Mouse (Mus musculus) embryonic facial prominence, embryonic 14.5 days (tissue): ENCODE measurements at regions not wholly inside any gene's neighbourhood (a gene's known extent, or its start where the extent isn't known, plus 50 kb on each side); places are given as distances from the start of the nearest gene placed in this dataset.

ENCODE experiments used
- ATAC-seq: fragments of 200-750 bp; cut with Nextera tagmentation; 2 replicates; pipeline ENCODE4 v1.8.0; 2017; ENCODE audit warnings: low read depth, moderate number of reproducible peaks, moderate TSS enrichment
- DNase-seq: peaks from one replicate; pipeline ENCODE4 v3.0.0-alpha.2; 2015; ENCODE audit warnings: low spot score
- H3K27ac ChIP-seq: fragments of 300-500 bp; sonication (generic); replicated peaks from 2 replicates; pipeline ENCODE4 v1.5.1; 2014; ENCODE audit warnings: low read depth, mild to moderate bottlenecking, low read length, moderate library complexity
- H3K27me3 ChIP-seq: fragments of 300-500 bp; sonication (generic); replicated peaks from 2 replicates; pipeline ENCODE4 v1.6.1; 2014; ENCODE audit warnings: low read length; ENCODE audit not compliant: control insufficient read depth, insufficient read depth
- H3K36me3 ChIP-seq: fragments of 300-500 bp; sonication (generic); 2 replicates; pipeline ENCODE4 v1.6.1; 2014; ENCODE audit warnings: low read length, mixed read lengths; ENCODE audit not compliant: control insufficient read depth, insufficient read depth
- H3K4me1 ChIP-seq: fragments of 300-500 bp; sonication (generic); 2 replicates; pipeline ENCODE4 v1.6.1; 2014; ENCODE audit warnings: antibody characterized with exemption, low read length; ENCODE audit not compliant: control insufficient read depth, insufficient read depth
- H3K4me2 ChIP-seq: fragments of 300-500 bp; sonication (generic); 2 replicates; pipeline ENCODE4 v1.6.1; 2014; ENCODE audit warnings: low read depth, mild to moderate bottlenecking, low read length, moderate library complexity, mixed read lengths
- H3K4me3 ChIP-seq: fragments of 300-500 bp; sonication (generic); 2 replicates; pipeline ENCODE4 v1.5.1; 2014; ENCODE audit warnings: low read depth, mild to moderate bottlenecking, low read length
- H3K9ac ChIP-seq: fragments of 300-500 bp; sonication (generic); 2 replicates; pipeline ENCODE4 v1.6.1; 2014; ENCODE audit warnings: low read depth, mild to moderate bottlenecking, low read length, moderate library complexity, mixed read lengths
- H3K9me3 ChIP-seq: fragments of 300-500 bp; sonication (generic); 2 replicates; pipeline ENCODE4 v1.6.1; 2016; ENCODE audit warnings: low read length; ENCODE audit not compliant: control insufficient read depth
- WGBS: fragments of 180-500 bp; shearing (Covaris S2); extraction: QIAGEN DNeasy Blood & Tissue Kit; methylation state at CpG from one replicate; pipeline ENCODE4 v1.1.7; 2014; 5-methylcytosine and 5-hydroxymethylcytosine counted together

DNA sequence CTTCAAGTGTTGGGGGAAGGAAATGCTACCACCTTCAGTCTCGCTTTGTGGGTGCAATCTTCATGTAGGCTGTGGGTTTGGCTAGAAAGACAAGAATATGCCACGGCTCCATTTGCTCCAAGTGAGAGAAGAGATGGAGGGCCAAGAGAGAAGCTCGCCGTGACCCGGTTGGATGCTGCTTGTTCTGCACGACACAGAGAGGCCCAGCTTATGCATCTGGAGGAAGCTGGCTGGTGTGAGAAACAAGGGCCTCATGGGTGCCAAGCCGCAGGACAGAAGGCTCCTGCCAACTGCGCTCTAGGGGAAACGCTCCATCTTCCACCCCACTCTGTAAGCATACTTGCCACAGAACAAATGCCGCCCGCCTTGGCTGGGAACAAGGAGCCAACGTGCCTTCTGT, 351.0 kb upstream of the Myt1l start:
- no peak overlapping the region for H3K9ac ChIP-seq
- DNase-seq, result no peak
- WGBS, result 86% methylated on average over 12 of the region's 12 CpGs
- H3K36me3 ChIP-seq, result no peaks in the 10 kb centered on the region
- no peak overlapping the region for H3K4me3 ChIP-seq
- H3K9me3 ChIP-seq, result no peaks in the 10 kb centered on the region
- H3K27ac ChIP-seq, result no peak overlapping the region
- no peaks in the 10 kb centered on the region for H3K27me3 ChIP-seq
- H3K4me2 ChIP-seq, result no peak overlapping the region
- H3K4me1 ChIP-seq, result no peaks in the 10 kb centered on the region
- ATAC-seq, result no peak

DNA sequence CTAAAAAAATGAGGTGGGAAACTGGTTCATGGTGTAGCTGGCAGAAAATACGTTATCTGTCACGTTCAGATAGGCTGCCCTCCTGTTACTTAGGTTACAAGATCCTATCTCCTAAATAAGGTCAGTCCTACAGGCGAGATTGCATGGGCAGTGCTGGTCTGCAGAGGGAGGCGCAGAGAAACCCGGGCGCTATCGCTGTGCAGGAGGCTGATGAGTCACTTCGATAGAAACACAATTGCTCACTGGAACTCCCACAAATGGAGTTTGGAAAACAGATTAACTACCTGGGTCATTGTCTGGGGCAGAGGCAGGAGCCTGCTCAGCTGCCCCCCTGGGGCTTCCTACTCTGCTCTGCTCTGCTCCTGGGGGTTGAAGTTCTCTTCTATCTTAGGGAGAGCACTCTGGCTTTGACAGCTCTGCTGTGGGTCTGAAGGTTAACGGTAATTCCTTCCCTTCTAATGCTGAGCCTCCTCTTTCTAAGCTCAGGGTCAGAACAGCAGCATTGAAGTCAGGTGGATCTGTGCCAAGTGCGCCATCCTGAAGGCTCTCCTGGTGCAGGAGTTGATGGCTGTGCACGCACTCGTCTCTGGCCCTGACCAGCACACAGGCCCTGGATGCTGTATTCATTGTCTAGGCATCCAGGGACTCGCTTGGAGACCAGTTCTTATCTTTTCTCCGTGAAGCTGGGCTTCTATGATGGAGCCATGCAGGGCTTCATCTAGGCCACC, 349.9 kb upstream of the Myt1l start:
- WGBS, result 76% methylated on average over 14 of the region's 14 CpGs
- DNase-seq, result no peak
- H3K4me3 ChIP-seq, result no peak overlapping the region
- H3K4me2 ChIP-seq, result no peak overlapping the region
- H3K9me3 ChIP-seq, result no peaks in the 10 kb centered on the region
- H3K4me1 ChIP-seq, result no peaks in the 10 kb centered on the region
- H3K36me3 ChIP-seq, result no peaks in the 10 kb centered on the region
- H3K27ac ChIP-seq, result no peak overlapping the region
- no peaks in the 10 kb centered on the region for H3K27me3 ChIP-seq
- no peak for ATAC-seq
- no peak overlapping the region for H3K9ac ChIP-seq

DNA sequence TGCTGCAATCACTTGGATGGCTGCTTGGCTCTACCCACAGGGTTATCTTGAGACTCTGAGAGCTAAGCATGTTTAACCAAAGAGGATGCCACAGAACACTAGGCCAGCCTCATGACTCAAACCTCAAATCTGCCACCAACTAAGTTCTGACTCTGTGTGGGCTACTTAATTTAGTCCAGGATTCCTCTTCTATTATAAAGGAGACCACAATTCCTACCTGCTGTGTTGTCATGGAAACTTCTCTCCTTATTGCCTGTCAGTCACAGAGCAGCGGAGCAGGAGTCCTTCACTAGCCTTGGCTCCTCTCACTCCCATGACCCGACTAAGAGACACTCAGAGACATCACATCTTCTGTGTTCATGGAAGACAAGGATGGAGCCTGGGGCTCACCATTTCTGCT, 348.8 kb upstream of the Myt1l start:
- Histone ChIP-seq H3K4me2 (no peak overlapping the region), H3K4me3 (no peak overlapping the region), H3K27me3 (no peaks in the 10 kb centered on the region), H3K9me3 (no peaks in the 10 kb centered on the region), H3K27ac (no peak overlapping the region), H3K9ac (no peak overlapping the region), H3K4me1 (no peaks in the 10 kb centered on the region), H3K36me3 (no peaks in the 10 kb centered on the region)
- DNase-seq (no peak), ATAC-seq (no peak)
- WGBS, result 54% methylated on average over 2 of the region's 2 CpGs

DNA sequence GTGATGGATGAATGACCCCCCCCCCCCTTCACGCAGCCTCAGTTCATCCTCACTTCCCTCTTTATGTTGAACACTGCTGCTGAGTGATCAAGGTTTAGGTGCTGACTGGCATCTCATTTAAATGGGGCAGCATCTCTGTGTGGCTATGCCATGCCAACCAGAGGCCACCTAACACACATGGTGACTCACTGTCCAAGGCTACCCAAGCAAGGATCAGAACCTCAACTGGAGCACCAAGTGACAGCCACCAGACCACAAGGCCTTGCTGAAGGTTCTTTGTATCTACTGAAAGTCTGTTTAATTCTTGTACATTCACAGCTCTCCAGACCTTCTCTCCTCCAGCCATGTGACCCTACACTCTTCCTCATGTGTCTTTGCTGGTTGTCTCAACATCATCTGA, 347.6 kb upstream of the Myt1l start:
- H3K27me3 ChIP-seq, result no peaks in the 10 kb centered on the region
- no peaks in the 10 kb centered on the region for H3K9me3 ChIP-seq
- no peak overlapping the region for H3K4me2 ChIP-seq
- DNase-seq, result no peak
- no peak overlapping the region for H3K27ac ChIP-seq
- WGBS, result 73% methylated on average over 1 of the region's 1 CpGs
- H3K9ac ChIP-seq, result no peak overlapping the region
- ATAC-seq, result no peak
- H3K4me3 ChIP-seq, result no peak overlapping the region
- H3K4me1 ChIP-seq, result no peaks in the 10 kb centered on the region
- H3K36me3 ChIP-seq, result no peaks in the 10 kb centered on the region

DNA sequence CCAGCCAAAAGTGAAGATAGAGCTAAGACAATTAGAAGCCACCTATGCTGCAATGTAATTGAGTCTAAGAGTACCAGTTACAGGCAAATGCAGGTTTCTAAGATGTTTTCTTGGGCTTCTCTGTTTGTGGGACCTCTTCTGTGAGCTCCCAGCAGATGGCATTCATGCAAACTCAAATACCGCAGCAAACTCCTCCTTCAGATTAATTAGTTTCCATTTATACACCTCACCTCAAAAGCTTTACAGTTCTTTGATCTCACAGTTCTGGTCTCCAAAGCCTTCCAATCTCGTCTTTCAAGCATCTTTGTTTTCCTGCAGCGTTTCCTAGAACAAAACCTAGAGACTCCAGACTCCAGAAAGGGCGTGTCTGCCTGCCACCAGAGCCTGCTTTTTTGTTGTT, 340.6 kb upstream of the Myt1l start:
- no peaks in the 10 kb centered on the region for H3K4me1 ChIP-seq
- no peaks in the 10 kb centered on the region for H3K36me3 ChIP-seq
- no peak overlapping the region for H3K9ac ChIP-seq
- WGBS, result 60% methylated on average over 4 of the region's 4 CpGs
- no peaks in the 10 kb centered on the region for H3K9me3 ChIP-seq
- H3K27ac ChIP-seq, result no peak overlapping the region
- H3K4me2 ChIP-seq, result no peak overlapping the region
- DNase-seq, result no peak
- no peak overlapping the region for H3K4me3 ChIP-seq
- no peak for ATAC-seq
- H3K27me3 ChIP-seq, result no peaks in the 10 kb centered on the region

DNA sequence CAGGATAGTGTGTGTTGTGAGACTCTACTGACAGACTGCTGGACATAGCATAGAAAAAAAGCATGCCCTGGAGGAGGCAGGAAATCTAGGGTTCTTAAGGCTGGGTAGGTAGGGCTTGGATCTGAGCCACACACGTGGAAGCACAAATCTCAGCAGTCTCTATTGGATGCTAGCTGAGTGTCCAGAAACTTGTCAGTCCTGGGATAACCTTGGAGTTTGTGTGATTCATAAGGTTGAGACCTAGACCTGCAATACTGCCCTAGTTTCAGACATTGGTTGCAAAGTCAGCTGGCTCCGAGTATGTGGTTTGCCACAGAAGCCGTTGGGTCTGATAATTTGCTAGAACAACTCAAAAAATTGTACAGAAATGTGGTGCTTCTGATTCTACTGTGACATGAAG, 335.8 kb upstream of the Myt1l start:
- Histone ChIP-seq H3K4me2 (no peak overlapping the region), H3K27me3 (no peaks in the 10 kb centered on the region), H3K36me3 (no peaks in the 10 kb centered on the region), H3K27ac (no peak overlapping the region), H3K9me3 (no peaks in the 10 kb centered on the region), H3K4me3 (no peak overlapping the region), H3K4me1 (no peaks in the 10 kb centered on the region), H3K9ac (no peak overlapping the region)
- DNase-seq (no peak), ATAC-seq (no peak)
- 80% methylated on average over 3 of the region's 3 CpGs for WGBS

DNA sequence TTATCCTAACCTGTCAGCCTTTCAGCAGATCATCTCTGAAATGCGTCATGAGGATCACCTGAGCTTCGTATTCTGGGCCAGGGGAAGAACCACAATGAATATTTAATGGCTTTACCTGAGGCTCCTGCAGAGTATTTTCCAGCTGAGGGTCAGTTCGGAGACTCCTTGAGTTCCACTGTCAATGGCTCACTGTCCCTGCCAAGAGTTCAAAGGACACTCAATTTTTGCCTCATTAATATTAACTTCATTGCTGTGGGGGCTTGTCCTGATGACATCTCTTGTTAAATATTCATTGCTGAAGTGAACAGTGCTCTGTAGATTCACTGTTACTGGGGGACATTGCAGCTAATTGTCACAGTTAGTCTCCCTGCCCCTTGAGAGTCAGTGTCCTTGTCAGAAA, 316.2 kb upstream of the Myt1l start:
- H3K27me3 ChIP-seq, result no peaks in the 10 kb centered on the region
- no peak overlapping the region for H3K9ac ChIP-seq
- H3K36me3 ChIP-seq, result no peaks in the 10 kb centered on the region
- no peak overlapping the region for H3K27ac ChIP-seq
- ATAC-seq, result no peak
- H3K4me1 ChIP-seq, result no peaks in the 10 kb centered on the region
- no peaks in the 10 kb centered on the region for H3K9me3 ChIP-seq
- 64% methylated on average over 3 of the region's 3 CpGs for WGBS
- no peak overlapping the region for H3K4me2 ChIP-seq
- DNase-seq, result no peak
- no peak overlapping the region for H3K4me3 ChIP-seq

DNA sequence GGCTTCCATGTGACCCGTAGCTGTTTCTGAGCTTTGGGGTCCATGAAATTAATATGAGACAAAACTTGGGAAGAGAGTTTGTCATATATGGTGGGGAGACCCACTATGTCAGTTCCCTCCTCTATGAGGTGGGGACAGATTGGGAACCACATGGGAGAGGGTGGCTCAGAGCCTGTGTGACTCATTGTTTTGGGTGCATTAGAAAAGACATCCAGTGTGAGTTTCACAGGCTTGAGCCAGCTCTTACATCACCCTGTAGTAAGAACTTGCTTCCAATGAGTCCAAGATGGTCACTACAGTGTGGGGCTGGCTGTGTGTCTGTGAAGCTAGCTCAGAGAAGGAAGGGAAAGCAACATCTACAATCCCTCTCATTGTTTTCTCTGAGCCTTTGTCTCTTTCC, 314.6 kb upstream of the Myt1l start:
- no peak for ATAC-seq
- WGBS, result 73% methylated on average over 1 of the region's 1 CpGs
- Histone ChIP-seq H3K4me2 (no peak overlapping the region), H3K27ac (no peak overlapping the region), H3K9me3 (no peaks in the 10 kb centered on the region), H3K27me3 (no peaks in the 10 kb centered on the region), H3K4me3 (no peak overlapping the region), H3K9ac (no peak overlapping the region), H3K4me1 (no peaks in the 10 kb centered on the region), H3K36me3 (no peaks in the 10 kb centered on the region)
- no peak for DNase-seq

DNA sequence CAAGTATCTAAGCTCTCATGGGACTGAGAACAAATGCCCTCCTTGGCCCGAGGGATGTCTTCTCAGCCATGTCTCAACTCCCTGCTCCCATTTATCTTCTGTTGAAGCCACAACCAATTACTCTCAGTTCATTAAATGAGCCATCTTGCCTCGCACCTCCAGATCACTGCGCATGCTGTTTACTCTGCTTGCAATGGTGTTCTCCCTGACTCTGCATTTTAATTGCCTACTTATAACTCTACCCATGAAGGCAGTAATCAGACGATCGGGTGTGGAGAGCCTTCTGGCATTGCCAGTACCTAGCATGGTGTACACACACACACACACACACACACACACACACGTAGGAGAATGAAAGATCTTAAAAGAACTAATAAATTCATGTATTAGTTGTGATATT, 306.1 kb upstream of the Myt1l start:
- Histone ChIP-seq H3K4me3 (no peak overlapping the region), H3K27ac (no peak overlapping the region)
- ATAC-seq, result peak; percentile 63; the same call in 1 of the 2 replicates

More for the DNA sequence above, 306.1 kb upstream of the Myt1l start:
- H3K9ac ChIP-seq, result no peak overlapping the region
- DNase-seq, result peak; percentile 30
- H3K4me2 ChIP-seq, result no peak overlapping the region
- no peaks in the 10 kb centered on the region for H3K4me1 ChIP-seq
- H3K27me3 ChIP-seq, result no peaks in the 10 kb centered on the region
- H3K36me3 ChIP-seq, result no peaks in the 10 kb centered on the region
- no peaks in the 10 kb centered on the region for H3K9me3 ChIP-seq
- 83% methylated on average over 6 of the region's 6 CpGs for WGBS
